Mouse (Mus musculus) thymus, adult 18-20 months (tissue): ENCODE data around the gene Irf2bpl.

ENCODE experiments used
- DNase-seq, 2 experiments: peaks; one replicate each; pipeline ENCODE4 v3.0.0; 2022; ENCODE audit warnings: mixed read lengths in 2 of 2

Gene Irf2bpl

GRCm38 (mm10) chr12:86884197-86885058 is at the start of gene Irf2bpl:
TSS of gene Irf2bpl (minus strand) at chr12:86884798.
- peak; percentile 98 for DNase-seq

- no peak for DNase-seq
Observed at GRCm38 (mm10) chr12:86932575-86932952, 48.0 kb upstream of the Irf2bpl start.

- DNase-seq = no peak
Observed at GRCm38 (mm10) chr12:86931919-86932574, 47.4 kb upstream of the Irf2bpl start.

- no peak for DNase-seq
Observed at GRCm38 (mm10) chr12:86930934-86931729, 46.5 kb upstream of the Irf2bpl start.

- DNase-seq = peak; percentile 27 to 54
Observed at GRCm38 (mm10) chr12:86923837-86924236, 39.2 kb upstream of the Irf2bpl start.

- DNase-seq = no peak
Observed at GRCm38 (mm10) chr12:86918983-86919722, 34.6 kb upstream of the Irf2bpl start.

GRCm38 (mm10) chr12:86918361-86918967 is 33.9 kb upstream of the Irf2bpl start:
- DNase-seq = no peak

- no peak for DNase-seq
Observed at GRCm38 (mm10) chr12:86916796-86917573, 32.4 kb upstream of the Irf2bpl start.

GRCm38 (mm10) chr12:86915617-86916016 is 31.0 kb upstream of the Irf2bpl start:
- DNase-seq = no peak

- DNase-seq = no peak
Observed at GRCm38 (mm10) chr12:86914756-86915155, 30.2 kb upstream of the Irf2bpl start.

GRCm38 (mm10) chr12:86914351-86914750 is 29.8 kb upstream of the Irf2bpl start:
- DNase-seq = no peak

GRCm38 (mm10) chr12:86912335-86913093 is 27.9 kb upstream of the Irf2bpl start:
- DNase-seq = no peak

GRCm38 (mm10) chr12:86911482-86911931 is 26.9 kb upstream of the Irf2bpl start:
- DNase-seq = no peak

- peak; percentile 75 to 80 for DNase-seq
Observed at GRCm38 (mm10) chr12:86906395-86906794, 21.8 kb upstream of the Irf2bpl start.

GRCm38 (mm10) chr12:86905876-86906275 is 21.3 kb upstream of the Irf2bpl start:
- no peak for DNase-seq

GRCm38 (mm10) chr12:86905203-86905602 is 20.6 kb upstream of the Irf2bpl start:
- no peak for DNase-seq

GRCm38 (mm10) chr12:86903828-86904806 is 19.5 kb upstream of the Irf2bpl start:
- DNase-seq = no peak

- DNase-seq = no peak
Observed at GRCm38 (mm10) chr12:86899461-86900179, 15.0 kb upstream of the Irf2bpl start.
